Mouse (Mus musculus) liver, embryonic 14.5 days (tissue): Measurements from ENCODE around the gene Btbd9.

Source experiments
- CTCF ChIP-seq: IDR thresholded peaks from 2 replicates; pipeline ENCODE4 v1.5.1; 2016; ENCODE audit warnings: antibody characterized with exemption, low read depth, control low read depth
- EP300 ChIP-seq: IDR thresholded peaks from 2 replicates; pipeline ENCODE4 v1.6.1; 2016; ENCODE audit warnings: antibody characterized with exemption, low read depth

DNA sequence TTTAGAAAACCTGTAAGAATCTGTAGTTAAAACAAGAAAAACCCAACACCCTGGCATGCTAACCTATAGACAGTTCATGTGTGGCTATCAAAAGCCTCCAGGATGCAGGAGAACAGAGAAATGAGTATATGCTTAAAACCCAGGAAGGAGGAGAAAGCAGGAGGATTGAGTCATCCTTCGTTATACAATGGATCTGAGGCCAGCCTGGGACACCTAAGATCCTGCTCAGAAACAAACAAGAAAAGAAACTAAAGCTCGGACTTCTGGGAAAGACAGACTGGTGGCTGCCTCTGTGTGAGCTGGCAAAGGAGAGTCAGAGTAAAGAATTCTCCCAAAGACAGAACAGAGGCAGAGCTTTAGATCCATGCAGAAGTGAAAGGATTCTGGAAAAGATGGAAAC is 17.7 kb downstream of the Btbd9 start:
- TF ChIP-seq CTCF (no peak), EP300 (no peak)
